Mouse (Mus musculus) neural tube, embryonic 14.5 days (tissue): Measurements from ENCODE around the gene Fcrla. TPM values are rescaled to one million over a fixed set of nuclear protein-coding genes. Genes with fewer than 3 reads are reported as not detected.

Experiments
- ATAC-seq: fragments of 200-750 bp; cut with Nextera tagmentation; 2 replicates; pipeline ENCODE4 v1.8.0; 2017; ENCODE audit warnings: low read depth, mild to moderate bottlenecking, moderate TSS enrichment, moderate library complexity
- H3K27ac ChIP-seq: fragments of 300-500 bp; sonication (generic); 2 replicates; pipeline ENCODE4 v1.5.1; 2014; ENCODE audit warnings: low read depth, mild to moderate bottlenecking, control low read depth, low read length, moderate library complexity, mixed read lengths
- H3K27me3 ChIP-seq: fragments of 300-500 bp; sonication (generic); 2 replicates; pipeline ENCODE4 v1.6.1; 2014; ENCODE audit warnings: low read length; ENCODE audit not compliant: control insufficient read depth, insufficient read depth
- H3K36me3 ChIP-seq: fragments of 300-500 bp; sonication (generic); 2 replicates; pipeline ENCODE4 v1.6.1; 2014; ENCODE audit warnings: low read length, mixed read lengths; ENCODE audit not compliant: control insufficient read depth, insufficient read depth
- H3K4me1 ChIP-seq: fragments of 300-500 bp; sonication (generic); 2 replicates; pipeline ENCODE4 v1.6.1; 2014; ENCODE audit warnings: low read length; ENCODE audit not compliant: control insufficient read depth, insufficient read depth
- H3K4me2 ChIP-seq: fragments of 300-500 bp; sonication (generic); 2 replicates; pipeline ENCODE4 v1.6.1; 2014; ENCODE audit warnings: mild to moderate bottlenecking, low read depth, low read length, control low read depth
- H3K4me3 ChIP-seq: fragments of 300-500 bp; sonication (generic); 2 replicates; pipeline ENCODE4 v1.5.1; 2014; ENCODE audit warnings: low read depth, low read length, control low read depth, mixed read lengths
- H3K9ac ChIP-seq: fragments of 300-500 bp; sonication (generic); replicated peaks from 2 replicates; pipeline ENCODE4 v1.6.1; 2014; ENCODE audit warnings: low read depth, mild to moderate bottlenecking, control low read depth, low read length, mixed read lengths
- H3K9me3 ChIP-seq: fragments of 300-500 bp; sonication (generic); 2 replicates; pipeline ENCODE4 v1.6.1; 2016; ENCODE audit warnings: low read length; ENCODE audit not compliant: control insufficient read depth
- WGBS: fragments of 180-500 bp; shearing (Covaris S2); extraction: QIAGEN DNeasy Blood & Tissue Kit; methylation state at CpG from one replicate; pipeline ENCODE4 v1.1.7; 2014; 5-methylcytosine and 5-hydroxymethylcytosine counted together
- polyA plus RNA-seq: library from polyadenylated mRNA; unstranded; fragments of >200 nt; fragmentation: Nextera tagmentation; extraction: Ambion mirVana; gene quantifications from 2 replicates; pipeline ENCODE4 v1.2.1, GENCODE M21; 2014

Fcrla gene
- polyA plus RNA-seq, 1 experiment from 2014 or later = not detected

DNA sequence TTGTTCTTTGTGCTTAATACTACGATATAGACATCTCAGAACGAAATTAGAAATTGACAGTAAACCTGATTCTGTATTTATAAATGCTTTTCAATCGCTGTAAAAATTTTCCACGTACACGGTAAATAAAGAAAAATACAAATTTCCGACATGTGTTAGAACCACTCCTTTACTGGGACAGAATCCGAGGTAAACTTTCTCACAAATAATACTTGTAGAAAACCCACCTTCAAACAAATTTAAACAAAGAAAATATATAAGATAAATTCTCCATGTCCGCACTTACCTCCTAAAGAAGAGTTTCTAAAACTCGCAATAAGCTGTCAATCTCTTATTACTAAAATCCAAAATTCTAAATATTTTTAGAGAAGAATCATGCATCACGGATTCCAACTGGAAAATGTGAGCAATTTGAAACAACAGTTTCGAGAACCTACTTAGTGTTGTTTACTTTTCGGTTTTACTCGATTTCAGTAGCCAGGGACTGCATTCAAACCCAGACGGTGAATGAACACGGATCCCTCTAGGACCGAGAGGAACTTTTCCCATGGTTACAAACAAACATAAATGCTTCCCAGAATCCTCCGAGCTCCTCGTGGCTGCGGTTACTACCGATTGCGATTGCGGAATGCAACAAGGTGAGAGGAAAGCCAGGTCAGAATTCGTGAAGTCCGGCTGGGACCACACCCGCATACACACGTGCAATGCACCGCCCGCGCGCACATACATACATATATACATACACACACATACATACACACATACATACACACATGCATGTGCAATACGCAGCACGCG, 59.1 kb downstream of the Fcrla start:
- peak overlapping the region; percentile 74 for H3K4me2 ChIP-seq
- ATAC-seq = peak; percentile 90
- under 1% methylated on average over 33 of the region's 33 CpGs for WGBS
- H3K36me3 ChIP-seq = no peaks in the 10 kb centered on the region; the same call in 1 of the 2 replicates
- no peaks in the 10 kb centered on the region for H3K9me3 ChIP-seq
- peak overlapping the region; percentile 54; the same call in 1 of the 2 replicates for H3K9ac ChIP-seq
- 0 out of 2 replicates have a peak, but pooled peaks cover 7% of the 10 kb centered on the region for H3K4me1 ChIP-seq
- H3K27ac ChIP-seq = peak overlapping the region; percentile 52; the same call in 1 of the 2 replicates
- no peaks in the 10 kb centered on the region for H3K27me3 ChIP-seq
- H3K4me3 ChIP-seq = peak overlapping the region; percentile 88

DNA sequence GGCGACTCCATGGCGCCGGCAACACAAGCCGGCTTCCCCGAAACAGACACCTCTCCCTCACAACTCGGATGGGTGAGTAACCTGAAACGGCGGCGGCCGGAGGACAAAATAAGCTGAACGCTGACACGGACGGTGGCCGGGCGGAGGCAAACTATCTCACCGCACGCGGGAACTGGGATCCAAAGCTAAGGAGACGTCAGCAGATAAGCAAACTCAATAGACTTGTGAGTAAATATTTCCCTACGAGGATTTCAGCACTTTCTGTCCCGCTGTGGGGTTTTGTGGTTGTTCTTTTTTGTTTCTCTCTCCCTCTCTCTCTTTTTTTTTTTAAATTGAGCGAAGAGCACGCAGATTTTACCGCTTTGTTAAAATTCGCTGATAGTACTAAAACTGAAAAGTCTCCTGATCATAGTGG, 59.7 kb downstream of the Fcrla start, which contains the start of gene Atf6:
Atf6 (minus strand) TSS at position 81 of the 415 bp plus-strand sequence.
- under 1% methylated on average over 25 of the region's 25 CpGs for WGBS
- no peaks in the 10 kb centered on the region; the same call in 1 of the 2 replicates for H3K36me3 ChIP-seq
- no peaks in the 10 kb centered on the region for H3K27me3 ChIP-seq
- H3K9ac ChIP-seq = peak within 1 kb of the TSS; percentile 81
- ATAC-seq = peak; percentile 81
- H3K4me3 ChIP-seq = peak within 1 kb of the TSS; percentile 88
- no peaks in the 10 kb centered on the region for H3K9me3 ChIP-seq
- H3K4me1 ChIP-seq = 0 out of 2 replicates have a peak, but pooled peaks cover 7% of the 10 kb centered on the region
- H3K4me2 ChIP-seq = peak within 1 kb of the TSS; percentile 74
- H3K27ac ChIP-seq = peak within 1 kb of the TSS; percentile 69

Other genes with a start within 250 kb of the Fcrla start
- 10.1 and 11.6 TPM in 2 replicates for gene Atf6, start 59.8 kb downstream of the Fcrla start, polyA plus RNA-seq
- 0.62 TPM in 1 of 2 replicates, not detected in the other for gene Gm26620, start 42.5 kb downstream of the Fcrla start, polyA plus RNA-seq
- 44.6 and 51.0 TPM in 2 replicates for gene Dusp12, start 42.0 kb downstream of the Fcrla start, polyA plus RNA-seq
- gene Fcrlb, start 14.6 kb downstream of the Fcrla start, polyA plus RNA-seq = 0.70 and 1.2 TPM in 2 replicates
- 0.20 and 0.75 TPM in 2 replicates for gene Fcgr2b, start 49.0 kb upstream of the Fcrla start, polyA plus RNA-seq
- gene Fcgr4, start 91.3 kb upstream of the Fcrla start, polyA plus RNA-seq = 0.49 TPM in 1 of 2 replicates, not detected in the other
- 5.5 and 8.8 TPM in 2 replicates for gene Fcgr3, start 137.4 kb upstream of the Fcrla start, polyA plus RNA-seq
- 2.4 and 5.0 TPM in 2 replicates for gene Cfap126, start 186.3 kb upstream of the Fcrla start, polyA plus RNA-seq
- 297 and 334 TPM in 2 replicates for gene Sdhc, start 223.0 kb upstream of the Fcrla start, polyA plus RNA-seq
- gene Mpz, start 223.1 kb upstream of the Fcrla start, polyA plus RNA-seq = 11.8 TPM in 1 of 2 replicates, not detected in the other